Mouse (Mus musculus): Measurements from ENCODE around the gene Sys1.

DNA sequence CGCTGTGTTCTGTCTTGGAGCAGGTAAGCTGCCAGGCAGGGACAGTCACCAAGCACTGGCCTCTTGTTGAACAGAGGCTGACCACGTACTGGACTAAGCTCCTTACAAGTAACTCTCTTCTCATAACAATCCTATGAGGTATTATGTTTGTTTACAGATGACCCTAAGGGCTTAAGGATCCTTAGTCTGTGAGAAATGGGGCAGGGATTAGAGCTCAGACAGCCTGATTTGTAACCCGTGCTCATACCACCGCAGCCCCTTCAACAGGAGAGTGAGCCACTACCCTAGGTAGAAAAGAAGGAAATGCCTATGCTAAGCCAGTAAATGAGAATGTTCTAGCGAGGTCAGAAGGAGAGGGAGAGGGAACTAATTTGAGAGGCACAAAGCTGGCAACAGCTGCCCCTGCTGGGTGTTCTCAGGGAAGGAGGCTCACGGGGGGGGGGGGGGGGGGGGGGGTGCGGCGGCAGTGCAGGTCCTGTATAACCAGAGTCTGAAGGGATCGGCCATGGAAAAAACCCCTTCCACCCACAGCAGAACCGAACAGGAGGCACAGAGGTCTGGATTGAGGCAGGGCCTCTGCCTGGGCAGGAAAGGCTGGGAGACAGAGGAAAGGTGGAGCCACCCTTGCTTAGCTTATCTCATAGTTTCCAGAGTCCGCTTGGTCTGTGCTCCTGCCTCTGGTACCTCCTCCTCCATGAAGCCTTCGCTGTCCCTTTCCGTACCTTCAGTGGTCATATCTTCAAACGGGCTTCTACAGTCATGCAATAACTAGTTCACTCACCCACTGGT lies 55.6 kb downstream of the Sys1 start:
- TF ChIP-seq CTCF (conservative IDR thresholded peaks at IDR 0.05; ENCODE audit: insufficient read depth, insufficient read length, low read depth, low read length), result no peak
- no peak for TF ChIP-seq POLR2A (IDR thresholded peaks at IDR 0.05; ENCODE audit: low read depth, low read length)
